Mouse (Mus musculus) kidney, adult 2 months (tissue): ENCODE results near the gene B3glct. TPM values are rescaled to one million over a fixed set of nuclear protein-coding genes. Genes with fewer than 3 reads are reported as not detected.

ENCODE experiments used
- DNase-seq: peaks from one replicate; pipeline ENCODE4 v3.0.0; 2021
- H3K27ac ChIP-seq: fragments of 200-500 bp; 2 replicates; pipeline ENCODE4 v1.5.1; 2012; ENCODE audit warnings: low read depth, low read length, control low read depth, inconsistent platforms; ENCODE audit not compliant: insufficient read depth
- H3K27me3 ChIP-seq: fragments of 200-500 bp; replicated peaks from 2 replicates; pipeline ENCODE4 v1.6.1; 2012; ENCODE audit warnings: mild to moderate bottlenecking, moderate library complexity, low read length, inconsistent platforms; ENCODE audit not compliant: control insufficient read depth, insufficient read depth
- H3K36me3 ChIP-seq: fragments of 200-500 bp; 2 replicates; pipeline ENCODE4 v1.6.1; 2012; ENCODE audit warnings: mild to moderate bottlenecking, moderate library complexity, low read length, inconsistent platforms; ENCODE audit not compliant: control insufficient read depth, insufficient read depth
- H3K4me1 ChIP-seq: fragments of 200-500 bp; 2 replicates; pipeline ENCODE4 v1.6.1; 2011; ENCODE audit warnings: low read length; ENCODE audit not compliant: control insufficient read depth, insufficient read depth
- H3K4me3 ChIP-seq: fragments of 200-500 bp; 2 replicates; pipeline ENCODE4 v1.5.1; 2011; ENCODE audit warnings: mild to moderate bottlenecking, low read depth, low read length, control low read depth; ENCODE audit not compliant: insufficient read depth
- CTCF ChIP-seq: fragments of 200-500 bp; conservative IDR thresholded peaks from 2 replicates; pipeline ENCODE4 v1.5.1; 2011; ENCODE audit warnings: low read depth, mild to moderate bottlenecking, control low read depth, low read length, moderate library complexity, mixed read lengths; ENCODE audit not compliant: insufficient read depth, insufficient read length
- POLR2A ChIP-seq: fragments of 200-500 bp; IDR thresholded peaks from one replicate; pipeline ENCODE4 v1.6.1; 2011; ENCODE audit warnings: low read depth, low read length, control low read depth
- WGBS: fragments of 180-500 bp; shearing (Covaris S2); methylation state at CpG from one replicate; pipeline ENCODE4 v1.1.7; 2018; 5-methylcytosine and 5-hydroxymethylcytosine counted together
- polyA plus RNA-seq: library from polyadenylated mRNA; depleted of rRNA; stranded (reverse); fragments of >200 nt; gene quantifications from 2 replicates; pipeline ENCODE4 v1.2.3, GENCODE M21; 2012; rRNA removed

B3glct gene
- 6.4 TPM in 2 replicates for polyA plus RNA-seq

GRCm38 (mm10) chr5:149678100-149678989 lies at the start of gene B3glct:
TSS of gene B3glct (plus strand) at chr5:149678230.
- peak; percentile 84 for DNase-seq
- peak within 1 kb of the TSS; percentile 92 for H3K4me3 ChIP-seq
- no peaks in the 10 kb centered on the region for H3K27me3 ChIP-seq
- 1% methylated on average over 103 of the region's 106 CpGs for WGBS
- peaks cover 3% of the 10 kb centered on the region; the same call in 1 of the 2 replicates for H3K4me1 ChIP-seq
- peak within 1 kb of the TSS; percentile 96 for H3K27ac ChIP-seq
- no peaks in the 10 kb centered on the region for H3K36me3 ChIP-seq
- TF ChIP-seq POLR2A, result no peak
- TF ChIP-seq CTCF, result peak; percentile 63

- DNase-seq, result no peak
Measured at GRCm38 (mm10) chr5:149634409-149635035, 43.5 kb upstream of the B3glct start.

GRCm38 (mm10) chr5:149635556-149635955 lies 42.5 kb upstream of the B3glct start:
- Histone ChIP-seq H3K27ac (peak overlapping the region; percentile 69), H3K4me3 (peak overlapping the region; percentile 79), H3K27me3 (no peaks in the 10 kb centered on the region), H3K36me3 (peaks cover 7% of the 10 kb centered on the region), H3K4me1 (peaks cover 7% of the 10 kb centered on the region; the same call in 1 of the 2 replicates)
- under 1% methylated on average over 24 of the region's 24 CpGs for WGBS
- no peak for TF ChIP-seq CTCF
- no peak for TF ChIP-seq POLR2A
- DNase-seq, result peak; percentile 52

More at GRCm38 (mm10) chr5:149634409-149635035, 43.5 kb upstream of the B3glct start:
- peaks cover 11% of the 10 kb centered on the region for H3K36me3 ChIP-seq
- H3K27ac ChIP-seq, result peak overlapping the region; percentile 36
- H3K27me3 ChIP-seq, result no peaks in the 10 kb centered on the region
- 54% methylated on average over 11 of the region's 11 CpGs for WGBS
- peak overlapping the region; percentile 79 for H3K4me3 ChIP-seq
- TF ChIP-seq POLR2A, result no peak
- no peak for TF ChIP-seq CTCF
- peaks cover 7% of the 10 kb centered on the region; the same call in 1 of the 2 replicates for H3K4me1 ChIP-seq

- TF ChIP-seq POLR2A (peak; percentile 90), CTCF (no peak)
- WGBS, result under 1% methylated on average over 57 of the region's 60 CpGs
- Histone ChIP-seq H3K27me3 (no peaks in the 10 kb centered on the region), H3K27ac (peak within 1 kb of the TSS; percentile 69), H3K36me3 (peaks cover 2% of the 10 kb centered on the region), H3K4me3 (peak within 1 kb of the TSS; percentile 79), H3K4me1 (peaks cover 7% of the 10 kb centered on the region; the same call in 1 of the 2 replicates)
- DNase-seq, result peak; percentile 100
Measured at GRCm38 (mm10) chr5:149636075-149636920, 41.7 kb upstream of the B3glct start, which contains the start of gene Hsph1. TSS of gene Hsph1 (minus strand) at chr5:149636376.

- no peaks in the 10 kb centered on the region for H3K27me3 ChIP-seq
- no peak overlapping the region for H3K27ac ChIP-seq
- WGBS, result 60% methylated on average over 8 of the region's 8 CpGs
- H3K4me1 ChIP-seq, result peaks cover 7% of the 10 kb centered on the region; the same call in 1 of the 2 replicates
- H3K4me3 ChIP-seq, result no peak overlapping the region
- no peak for DNase-seq
- H3K36me3 ChIP-seq, result no peaks in the 10 kb centered on the region; the same call in none of the 2 replicates
- TF ChIP-seq CTCF (no peak), POLR2A (no peak)
Measured at GRCm38 (mm10) chr5:149637306-149637705, 40.7 kb upstream of the B3glct start.

GRCm38 (mm10) chr5:149641277-149641892 lies 36.6 kb upstream of the B3glct start:
- Histone ChIP-seq H3K4me1 (no peaks in the 10 kb centered on the region), H3K27ac (no peak overlapping the region), H3K27me3 (no peaks in the 10 kb centered on the region), H3K36me3 (no peaks in the 10 kb centered on the region), H3K4me3 (no peak overlapping the region)
- no peak for TF ChIP-seq POLR2A
- TF ChIP-seq CTCF, result no peak
- no peak for DNase-seq
- WGBS, result 88% methylated on average over 8 of the region's 8 CpGs
